Mouse (Mus musculus) spleen, postnatal 10 days (tissue): ENCODE measurements around the gene Ghrhr.
A peak's percentile ranks its signal among the peaks of the same experiment; 100 is the strongest.

Experiments
- DNase-seq, 2 experiments: peaks; one replicate each; pipeline ENCODE4 v3.0.0; 2021 to 2022; ENCODE audit warnings: low spot score in 2 of 2

Ghrhr gene

DNA sequence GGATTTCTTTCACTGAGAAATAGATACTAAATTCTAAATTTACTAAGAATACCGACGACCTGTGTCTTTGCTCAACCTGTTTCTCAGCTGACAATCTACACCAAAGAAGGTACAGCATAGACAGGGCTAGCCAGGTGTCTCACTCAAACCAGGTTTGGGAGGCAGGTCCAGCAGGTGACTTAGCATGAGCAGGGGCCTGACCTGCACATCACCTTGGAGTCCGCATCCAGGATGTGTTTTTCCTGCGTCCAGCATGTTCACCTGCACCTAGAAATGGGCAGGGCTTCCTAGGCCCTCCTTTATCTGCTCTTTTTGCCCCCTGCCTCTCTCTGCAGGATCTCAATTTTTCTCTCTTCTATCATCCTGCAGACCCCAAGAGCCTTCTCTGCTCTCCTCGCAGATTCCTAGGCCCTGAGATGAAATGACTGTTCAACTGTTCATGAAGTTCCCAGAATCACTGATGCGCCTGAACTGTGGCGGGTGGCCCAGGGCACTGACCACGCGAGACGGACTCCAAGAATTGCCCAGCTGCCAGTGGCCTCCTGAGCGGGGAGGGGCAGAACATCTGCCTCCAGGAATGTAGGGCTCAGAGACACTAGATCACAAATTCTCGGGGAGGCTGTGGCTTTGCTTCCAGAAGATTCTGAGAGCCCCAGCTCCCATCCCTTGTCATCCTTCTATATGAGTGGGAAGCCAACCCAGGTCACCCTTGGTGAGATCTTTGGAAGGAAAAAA lies 22.2 kb upstream of the Ghrhr start:
- peak in 1 of 2 experiments; percentile 4 for DNase-seq

DNA sequence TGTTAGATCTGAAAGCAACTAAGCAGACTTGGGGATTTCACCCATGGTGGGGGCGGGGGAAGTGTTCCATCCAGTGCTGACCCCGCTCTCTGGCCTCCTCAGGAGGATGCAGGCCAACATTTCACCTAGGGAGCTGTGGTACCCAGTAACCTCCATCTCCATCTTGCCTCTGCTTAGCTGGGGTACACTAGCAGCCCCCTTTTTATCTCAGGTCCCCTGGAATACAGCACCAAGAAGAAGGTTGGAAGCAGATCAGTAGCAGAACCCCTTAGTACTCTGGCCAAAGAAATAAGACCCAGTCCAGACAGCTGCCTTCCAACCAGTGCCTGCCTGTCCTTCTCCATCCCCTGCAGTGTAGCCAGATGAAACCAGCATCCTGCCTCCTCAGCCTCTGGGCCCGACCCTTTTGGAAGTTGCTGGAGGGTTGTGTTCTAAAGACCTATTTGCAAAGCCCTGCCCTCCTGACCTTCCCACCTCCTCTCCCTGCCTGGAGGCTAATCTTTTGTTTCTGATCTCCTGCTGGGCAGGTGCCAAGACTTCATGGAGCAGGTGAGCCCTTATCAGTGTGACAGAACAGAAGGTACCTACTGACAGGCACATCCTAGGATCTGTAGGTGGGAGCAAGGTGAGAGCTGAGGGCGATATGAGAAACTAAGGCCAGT lies 21.5 kb upstream of the Ghrhr start:
- DNase-seq = peak in 1 of 2 experiments; percentile 36

DNA sequence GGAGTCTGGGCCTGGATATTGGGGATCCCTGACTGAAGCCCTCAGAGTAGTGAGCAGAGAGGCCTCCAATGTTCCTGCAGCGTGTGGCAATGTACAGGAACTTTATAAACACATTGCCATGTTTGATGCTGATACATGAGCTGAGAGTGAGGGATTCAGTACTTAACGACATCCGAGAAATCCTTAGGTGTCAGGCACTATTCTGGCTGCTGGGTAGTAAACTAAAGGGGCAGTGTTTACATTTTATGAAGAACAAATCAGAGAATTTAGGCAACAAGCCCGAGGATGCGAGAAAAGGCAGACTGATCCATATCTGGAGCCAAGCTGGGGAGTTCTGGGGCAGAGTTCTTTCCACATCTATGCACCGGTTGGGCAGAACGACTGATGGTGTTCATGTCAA lies 20.5 kb upstream of the Ghrhr start:
- no peak for DNase-seq

DNA sequence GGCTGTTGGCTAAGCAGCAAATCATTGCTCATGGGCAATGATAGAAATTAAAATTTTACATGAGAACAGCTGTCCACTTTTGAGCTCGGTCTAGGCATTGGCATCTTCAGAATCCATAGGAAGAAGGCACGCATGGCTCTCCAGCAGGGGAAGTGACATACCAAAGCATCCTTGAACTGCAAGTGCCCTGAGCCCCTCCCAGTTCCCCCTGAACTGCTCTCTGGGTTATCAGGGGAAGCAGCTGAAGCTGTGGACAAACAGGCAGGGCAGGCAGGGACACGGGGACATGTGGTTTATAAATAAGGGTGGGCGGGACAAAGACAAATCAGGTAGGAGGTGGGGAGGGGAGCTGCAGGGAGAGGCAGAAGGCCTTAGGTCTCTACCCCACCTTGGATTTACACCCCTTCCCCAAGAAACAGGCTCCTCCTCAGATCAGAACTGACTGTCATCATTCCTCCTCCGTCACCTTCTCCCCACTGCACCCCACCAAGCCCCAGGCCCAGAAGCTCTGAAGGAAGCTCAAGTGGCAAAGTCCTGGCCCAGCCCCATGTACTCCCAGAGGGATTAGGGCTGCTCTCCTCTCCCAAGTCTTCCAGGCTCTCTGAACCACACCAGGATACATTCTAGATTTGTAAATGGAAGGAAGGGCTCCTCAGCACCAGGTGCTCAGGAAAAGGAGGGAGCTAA lies 19.9 kb upstream of the Ghrhr start:
- DNase-seq = peak; percentile 54 to 66

DNA sequence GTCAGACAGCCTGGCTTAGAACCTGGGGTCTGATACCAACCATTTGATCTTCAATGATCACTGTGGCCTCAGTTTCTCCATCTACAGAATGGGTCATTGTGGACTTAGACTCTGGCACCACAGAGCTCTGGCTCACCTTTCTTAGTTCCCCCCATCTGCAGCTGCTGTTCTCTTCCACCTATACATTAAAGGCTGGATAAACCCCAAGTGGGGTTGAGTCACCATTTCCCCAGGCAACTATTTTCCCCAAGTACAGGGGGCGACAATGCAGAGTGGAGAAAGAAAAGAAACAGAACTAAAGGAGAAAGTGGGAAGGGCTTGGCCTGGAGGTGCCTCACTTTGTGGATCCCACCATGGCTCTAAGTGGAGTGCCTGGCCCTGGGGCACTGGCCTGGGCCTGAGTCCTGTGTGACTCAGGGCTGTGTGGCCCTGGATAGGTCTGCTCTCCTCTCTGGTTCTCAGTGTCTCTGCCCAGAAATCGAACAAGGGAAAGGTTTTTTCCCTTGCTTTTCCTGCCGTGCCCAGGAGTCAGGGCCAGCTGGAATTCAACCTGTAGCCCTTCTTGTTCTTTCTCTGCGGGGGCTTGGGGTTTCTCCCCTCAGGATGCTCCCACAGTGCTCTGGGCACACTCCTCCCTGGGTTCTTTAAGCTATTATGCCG lies 19.0 kb upstream of the Ghrhr start:
- DNase-seq = peak; percentile 25 to 47

DNA sequence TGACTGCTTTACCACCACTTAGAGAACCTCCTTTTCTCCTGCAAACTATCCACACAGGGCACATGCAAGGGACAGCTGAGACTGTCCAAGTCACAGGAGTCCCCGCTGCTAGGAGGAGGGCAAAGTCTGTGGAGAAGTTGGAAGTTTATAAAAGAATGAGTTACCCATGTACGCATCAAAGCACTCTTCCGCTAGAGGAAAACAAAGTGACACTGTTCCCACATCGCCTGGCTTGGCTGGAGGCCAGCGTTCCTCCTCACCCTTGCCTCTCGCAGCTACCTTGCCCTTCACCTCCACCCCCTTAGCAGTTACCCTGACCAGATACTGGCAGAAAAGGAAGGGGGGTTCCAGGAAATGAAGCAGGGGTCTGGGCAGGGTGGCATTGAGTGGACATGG lies 18.5 kb upstream of the Ghrhr start:
- DNase-seq = peak; percentile 72 to 73

DNA sequence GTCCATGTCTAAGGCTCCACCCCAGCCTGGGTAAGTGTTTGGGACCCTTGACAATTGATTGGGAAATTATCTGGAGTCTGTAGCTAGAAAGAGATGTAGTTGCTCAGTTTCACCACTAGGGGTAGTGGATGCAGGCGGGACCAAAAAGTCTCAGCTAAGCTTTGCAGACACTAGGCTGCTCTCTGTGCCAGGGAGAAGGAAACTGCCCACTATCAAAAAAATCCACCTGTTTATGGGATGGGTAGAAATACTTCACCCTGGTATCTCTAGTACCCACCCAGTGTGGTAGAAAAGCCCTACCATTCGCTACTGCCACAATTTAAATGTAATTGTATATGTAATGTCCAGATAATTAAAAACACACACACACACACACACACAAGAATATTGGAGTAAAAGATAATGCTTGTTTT lies 17.4 kb upstream of the Ghrhr start:
- peak; percentile 57 to 63 for DNase-seq

DNA sequence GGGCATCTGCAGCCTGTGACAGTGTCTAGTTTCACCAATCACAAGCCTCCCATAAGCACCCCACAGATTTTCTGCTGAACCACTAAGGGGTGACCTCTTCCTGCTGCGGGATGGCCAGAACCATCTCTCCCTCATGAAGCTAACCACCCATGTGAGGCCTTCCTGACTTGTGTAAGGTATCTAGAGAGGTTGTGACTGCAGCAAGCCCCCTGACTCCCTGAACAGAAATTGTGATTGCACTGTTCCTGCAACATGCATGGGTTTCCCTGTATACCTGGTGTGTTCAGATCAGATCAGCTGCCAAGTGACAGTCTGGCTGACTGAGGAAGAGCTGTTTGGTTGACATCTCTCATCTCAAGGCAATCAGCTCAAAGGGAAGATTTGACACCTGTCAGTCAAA lies 13.4 kb upstream of the Ghrhr start:
- no peak for DNase-seq

DNA sequence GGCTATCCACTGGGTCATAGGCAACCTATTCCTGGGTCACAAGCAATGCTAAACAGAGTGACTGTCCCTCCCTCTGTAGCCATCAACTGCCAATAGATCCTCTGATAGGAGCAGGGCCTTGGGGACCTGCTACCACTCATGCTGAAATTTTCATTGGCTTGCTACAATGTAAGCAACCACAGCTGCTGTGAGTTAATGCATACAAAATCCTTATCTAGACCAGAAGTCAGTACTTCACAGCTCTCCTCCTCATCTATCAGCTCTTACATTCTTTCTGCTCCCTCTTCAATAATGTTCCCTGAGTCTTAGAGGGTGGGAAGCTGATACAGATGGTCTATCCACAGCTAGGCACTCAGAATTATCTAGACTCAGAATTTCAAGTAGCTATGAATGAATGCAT lies 9.0 kb upstream of the Ghrhr start:
- peak in 1 of 2 experiments; percentile 21 for DNase-seq

DNA sequence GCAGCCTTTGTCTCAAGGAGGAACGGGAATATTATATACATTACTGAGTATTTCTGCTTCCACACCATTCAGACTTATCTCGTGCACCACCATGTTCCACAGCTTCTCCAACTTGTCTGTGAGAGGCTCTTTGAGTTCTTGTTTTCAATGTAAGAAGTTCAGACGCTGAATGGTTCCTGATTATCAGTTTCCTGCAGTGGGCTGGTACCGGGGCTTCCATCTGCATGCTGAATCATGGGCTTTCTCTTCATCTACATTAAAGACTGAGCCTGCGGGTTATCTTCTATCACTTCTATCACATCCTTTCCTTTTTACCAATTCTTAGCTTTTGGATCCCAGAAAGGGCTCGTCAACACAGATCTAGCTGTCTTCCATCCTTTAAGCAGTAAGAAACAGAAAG lies 5.3 kb upstream of the Ghrhr start:
- peak in 1 of 2 experiments; percentile 13 for DNase-seq

DNA sequence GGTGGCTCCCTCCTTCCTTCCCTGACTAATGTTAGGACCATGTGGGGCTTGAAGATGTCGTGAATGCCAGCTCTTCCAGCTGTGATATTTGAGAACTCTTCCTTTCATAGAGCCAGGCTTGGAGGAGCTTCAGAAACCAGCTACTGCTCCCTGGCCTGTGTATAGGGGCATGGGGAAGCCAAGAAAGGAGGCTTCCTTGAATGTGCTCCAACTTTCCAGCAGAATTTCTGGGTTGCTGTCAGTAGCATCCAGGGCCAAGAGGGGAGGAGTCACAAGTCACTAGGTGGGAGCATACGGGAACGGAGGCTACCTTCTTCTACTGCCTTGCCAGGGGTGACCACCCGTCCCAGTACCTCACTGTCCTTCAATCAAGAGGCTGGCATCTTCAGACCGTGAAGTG lies 416 bp downstream of the Ghrhr start:
- no peak for DNase-seq

DNA sequence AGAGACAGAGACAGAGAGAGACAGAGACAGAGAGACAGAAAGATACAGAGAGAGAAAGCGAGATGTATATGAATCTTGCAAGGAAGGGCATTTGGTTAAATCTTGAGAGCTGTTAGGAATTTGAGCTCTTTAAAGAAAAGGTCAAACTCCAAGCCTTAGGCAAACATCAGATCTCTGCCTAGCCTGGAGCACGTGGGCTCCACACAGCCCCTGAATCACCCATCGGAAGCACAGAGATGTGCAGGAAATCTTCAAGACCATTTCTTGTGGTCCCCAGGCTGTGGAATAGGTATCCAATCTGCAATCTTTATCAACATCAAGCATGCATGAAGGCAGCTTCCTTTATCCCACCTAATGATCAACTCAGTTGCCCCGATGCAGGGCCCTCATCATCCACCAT lies 1.4 kb downstream of the Ghrhr start:
- no peak for DNase-seq

DNA sequence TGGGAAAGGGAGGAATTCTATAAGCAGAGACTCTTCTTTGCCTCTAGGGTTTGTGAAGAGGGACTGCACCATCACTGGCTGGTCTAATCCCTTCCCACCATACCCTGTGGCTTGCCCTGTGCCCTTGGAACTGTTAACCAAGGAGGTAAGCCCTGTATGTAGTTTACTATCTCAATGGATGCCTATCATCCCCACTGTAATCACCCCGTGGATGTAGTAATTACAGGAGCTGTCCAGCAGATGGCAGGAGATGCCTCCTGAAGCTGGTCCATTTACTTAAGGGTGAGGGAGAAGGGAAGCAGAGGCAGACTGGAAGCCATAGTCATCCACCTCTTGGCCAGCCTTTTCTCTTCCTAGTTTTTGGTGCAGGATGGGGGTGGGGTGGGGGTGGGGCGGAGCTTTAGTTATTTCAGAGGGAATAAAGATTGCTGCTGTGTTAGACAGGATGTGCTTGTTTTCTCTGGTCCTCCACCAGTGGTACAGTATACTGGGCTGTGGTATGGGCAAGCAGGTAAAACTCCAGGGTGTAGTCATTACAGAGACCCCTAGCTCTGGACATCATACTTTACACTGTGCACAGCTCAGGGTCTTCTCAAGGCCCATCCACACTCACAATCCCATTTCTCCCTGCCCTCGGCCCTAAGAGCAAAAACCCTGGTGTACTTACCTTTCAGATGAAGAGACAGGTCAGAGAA lies 3.7 kb downstream of the Ghrhr start:
- DNase-seq = peak; percentile 57 to 70

DNA sequence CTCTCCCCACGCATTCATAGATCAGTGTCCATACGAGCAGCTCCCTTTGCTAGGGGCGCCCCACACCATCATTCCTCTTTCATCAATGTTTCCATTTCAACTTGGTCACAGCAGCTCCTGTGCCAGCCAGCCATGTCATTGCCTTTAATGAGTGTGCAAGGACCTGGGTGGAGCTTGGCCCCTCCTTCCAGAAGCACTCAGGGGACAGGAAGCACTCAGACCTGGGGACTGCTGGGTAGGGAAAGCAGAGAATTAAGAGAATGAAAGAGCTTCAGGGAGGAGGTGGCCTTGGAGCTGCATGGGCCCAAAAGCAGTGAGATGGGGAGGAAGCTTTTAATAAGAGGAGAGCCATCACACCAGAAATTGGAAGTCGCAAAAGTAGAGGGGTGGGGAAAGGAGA lies 5.9 kb downstream of the Ghrhr start:
- DNase-seq = no peak

DNA sequence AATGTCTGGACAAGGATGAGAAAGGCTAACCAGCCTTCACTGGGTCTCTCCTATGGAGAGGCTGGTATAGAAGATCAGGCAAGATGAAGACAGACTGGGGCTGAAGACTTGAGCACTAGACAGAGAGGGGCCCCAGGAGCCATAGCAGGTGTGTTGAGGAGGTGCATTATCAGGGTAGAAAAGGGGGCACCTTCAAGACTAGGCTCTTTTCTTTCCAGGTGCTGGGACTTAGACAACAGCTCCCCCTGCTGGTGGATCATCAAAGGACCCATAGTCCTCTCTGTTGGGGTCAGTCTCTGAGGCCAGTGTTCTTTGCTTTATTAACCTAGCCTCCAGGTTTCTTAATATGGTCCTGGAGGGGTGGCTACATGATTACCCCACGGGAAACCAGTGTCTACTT lies 7.8 kb downstream of the Ghrhr start:
- peak; percentile 83 to 87 for DNase-seq

DNA sequence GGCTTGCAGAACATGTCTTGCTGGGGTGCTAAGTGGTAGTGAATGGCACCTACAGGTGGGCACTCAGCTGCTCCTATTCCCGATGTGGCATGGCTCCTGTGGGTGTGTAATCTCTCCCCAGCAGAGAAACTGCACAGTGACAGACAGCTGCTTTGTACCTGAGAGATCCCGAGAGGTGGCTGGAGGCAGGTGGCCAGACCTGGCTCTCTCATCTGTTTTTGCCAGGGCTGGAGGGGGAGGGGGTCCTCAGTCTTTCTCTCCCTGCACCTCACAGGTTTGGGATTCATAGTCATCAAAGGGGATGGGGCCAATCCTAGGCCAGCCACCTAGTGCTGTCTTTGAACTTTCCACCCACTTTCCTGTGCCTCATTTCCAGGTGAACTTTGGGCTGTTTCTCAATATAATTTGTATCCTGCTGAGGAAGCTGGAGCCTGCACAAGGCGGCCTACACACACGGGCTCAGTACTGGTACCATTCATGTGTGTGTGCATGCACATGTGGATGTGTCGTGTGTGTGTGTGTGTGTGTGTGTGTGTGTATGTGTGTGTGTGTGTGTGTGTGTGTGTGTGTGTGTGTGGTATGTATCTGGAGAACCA lies 8.4 kb downstream of the Ghrhr start:
- DNase-seq = no peak

DNA sequence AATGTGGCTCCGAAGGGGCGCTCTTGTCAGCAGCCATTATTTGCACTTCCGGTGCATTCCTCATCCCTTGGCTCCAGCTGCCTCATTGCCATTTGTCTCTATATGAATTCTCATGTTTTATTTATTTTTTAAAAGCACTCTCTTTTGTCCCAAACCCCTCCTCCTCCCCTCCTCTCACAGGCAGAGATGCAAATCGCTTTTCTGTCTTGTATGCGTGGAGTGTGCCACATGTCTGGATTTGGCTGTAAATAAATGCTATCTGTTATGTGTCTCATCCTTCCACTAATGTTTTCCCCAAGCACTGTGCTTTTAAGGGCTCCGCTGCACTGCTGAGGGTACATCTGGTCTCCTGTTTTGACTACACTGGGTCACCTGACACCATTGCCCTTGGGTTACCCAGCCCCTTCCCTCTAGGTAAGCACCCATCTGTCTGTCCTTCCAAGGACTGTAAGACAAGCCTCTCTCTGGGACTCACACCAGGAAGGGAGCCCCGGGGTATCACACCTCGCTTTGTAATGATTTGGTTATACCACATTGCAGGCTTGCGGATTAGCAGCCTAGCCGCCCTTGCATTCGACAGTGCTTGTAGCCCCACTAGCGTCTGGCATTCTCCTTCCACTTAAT lies 12.6 kb downstream of the Ghrhr start:
- DNase-seq = no peak

DNA sequence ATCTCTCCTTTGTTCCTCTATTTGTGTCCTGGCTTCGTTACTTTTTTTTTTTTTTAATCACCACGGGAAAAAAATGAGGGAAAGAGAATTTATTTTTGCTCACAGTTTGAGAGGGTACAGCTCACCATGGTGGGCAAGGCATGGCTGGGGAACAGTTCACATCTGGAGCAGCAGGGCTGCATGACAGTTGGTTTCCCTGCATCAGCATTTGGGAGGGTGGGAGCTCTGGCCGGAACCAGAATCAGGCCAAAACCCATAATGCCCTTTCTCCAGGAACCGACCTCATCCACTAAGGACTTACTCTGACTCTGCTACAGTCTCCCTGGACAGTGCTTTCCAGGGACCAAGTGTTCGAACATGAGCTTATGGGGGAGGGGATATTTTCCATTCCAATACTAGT lies 13.2 kb downstream of the Ghrhr start:
- no peak for DNase-seq

DNA sequence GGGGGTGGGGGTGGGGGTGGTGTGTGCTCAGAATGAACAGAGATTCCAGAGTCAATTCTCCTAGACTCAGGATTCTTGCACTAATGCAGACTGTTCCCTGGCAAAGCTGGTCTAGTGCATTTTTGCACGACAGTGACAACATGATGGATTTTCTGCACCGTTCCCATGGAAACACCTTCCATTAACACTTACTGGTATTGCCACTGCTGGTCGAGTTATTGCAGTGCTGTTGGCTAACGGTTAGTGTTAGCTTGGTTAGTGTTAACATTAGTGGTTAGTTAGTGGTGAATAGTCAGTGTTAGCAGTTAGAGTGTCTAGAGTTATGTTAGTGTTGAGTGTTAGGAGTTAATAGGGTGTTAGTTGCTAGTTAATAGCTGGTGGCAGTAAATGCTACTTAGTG lies 15.7 kb downstream of the Ghrhr start:
- DNase-seq = no peak

DNA sequence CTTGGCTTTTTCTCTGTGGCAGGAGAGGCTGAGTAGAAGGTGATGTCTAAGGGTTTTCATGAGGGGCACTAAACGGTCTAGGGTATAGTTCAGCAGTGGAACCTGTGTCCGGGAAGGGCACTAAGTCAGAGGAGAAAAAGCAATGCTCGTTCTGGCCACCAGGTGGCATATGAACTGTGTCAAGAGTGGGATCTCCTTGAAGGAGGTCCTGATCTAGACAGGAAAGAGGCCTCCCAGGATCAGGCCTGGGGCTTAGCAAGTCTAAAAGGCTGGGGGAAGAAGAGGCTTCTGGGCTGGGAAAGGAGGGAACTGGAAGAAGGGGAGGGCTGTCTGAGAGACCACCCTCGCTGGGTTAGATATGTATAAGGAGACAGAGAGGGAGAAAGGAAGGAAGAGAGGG lies 16.4 kb downstream of the Ghrhr start:
- peak; percentile 63 to 82 for DNase-seq

DNA sequence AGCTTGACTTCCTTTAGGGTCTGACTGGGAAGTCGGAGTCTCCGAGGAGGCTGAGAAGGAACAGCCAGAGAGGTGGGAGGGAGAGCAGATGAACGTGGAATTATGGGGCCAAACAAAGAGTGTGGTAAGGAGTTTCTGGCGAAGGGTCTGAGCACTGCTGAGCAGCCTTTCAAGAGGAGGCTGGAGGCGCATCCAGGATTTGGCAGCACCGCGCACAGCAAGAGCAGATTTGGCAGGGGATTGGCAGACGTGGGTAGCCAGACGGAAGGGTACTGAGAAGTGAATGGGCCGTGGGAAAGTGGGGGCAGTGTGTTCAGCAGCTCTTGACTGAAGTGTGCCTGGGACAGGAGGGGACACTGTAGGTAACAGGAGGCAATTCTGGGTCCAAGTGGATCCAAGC lies 18.8 kb downstream of the Ghrhr start:
- no peak for DNase-seq
